In the genomic region with DNA sequence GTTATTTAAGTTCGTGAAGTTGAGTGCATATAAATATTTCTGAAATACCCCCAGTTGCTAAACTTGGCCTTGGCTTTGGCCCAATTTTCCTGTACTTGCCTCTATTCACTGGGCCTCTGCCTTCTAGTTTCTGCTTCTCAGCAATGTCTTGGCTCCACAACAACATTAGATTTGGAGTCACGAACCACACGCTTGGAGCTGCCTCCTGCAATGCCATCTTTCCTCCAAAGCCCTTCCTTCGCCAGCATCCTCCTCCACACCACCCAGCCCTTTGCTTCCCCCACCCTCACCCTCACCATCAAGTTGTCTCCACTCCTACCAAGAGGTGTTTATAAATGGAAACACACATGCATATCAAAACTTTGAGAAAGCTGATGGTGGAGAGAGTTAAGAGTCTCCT, we compare ENCODE assay signal across 14 mouse cellular contexts.
"Had no signal": no experiment of that assay in that cellular context is flagged by ENCODE, and none has a peak within 500 bp of the region (broad histone marks: within the 10 kb centered on the region; RNA-seq: fewer than 3 reads in every experiment).

No protein-coding gene starts in this region.

- H3K9ac ChIP-seq: limb, embryonic 12.5 days; liver, embryonic 13.5 days; liver, postnatal 0 days; midbrain, embryonic 13.5 days; neural tube, embryonic 15.5 days had no signal

- H3K4me2 ChIP-seq: limb, embryonic 12.5 days; liver, embryonic 13.5 days; midbrain, embryonic 13.5 days; neural tube, embryonic 15.5 days had no signal

- H3K4me1 ChIP-seq: limb, embryonic 12.5 days; liver, embryonic 13.5 days; midbrain, embryonic 13.5 days; neural tube, embryonic 15.5 days had no signal

- H3K27ac ChIP-seq: limb, embryonic 12.5 days; liver, embryonic 13.5 days; midbrain, embryonic 13.5 days; neural tube, embryonic 15.5 days had no signal

- H3K9me3 ChIP-seq: limb, embryonic 12.5 days; liver, embryonic 13.5 days; neural tube, embryonic 15.5 days had no signal

- DNase-seq: kidney, adult 8-10 months; kidney, postnatal 25 days; layer of hippocampus, adult 9-11 months; liver; liver, embryonic 13.5 days; liver, postnatal 0 days; lung, postnatal 36 days; thymus, postnatal 14 days had no signal

- ATAC-seq: inflammation-experienced regulatory T-cells, adult 6 months; intestine, postnatal 0 days; liver, postnatal 0 days; midbrain, embryonic 13.5 days had no signal

- H3K36me3 ChIP-seq: limb, embryonic 12.5 days; liver, embryonic 13.5 days; midbrain, embryonic 13.5 days had no signal

- H3K4me3 ChIP-seq: limb, embryonic 12.5 days; liver, embryonic 13.5 days; midbrain, embryonic 13.5 days; myocyte; neural tube, embryonic 15.5 days had no signal

- H3K27me3 ChIP-seq: limb, embryonic 12.5 days; liver, embryonic 13.5 days; midbrain, embryonic 13.5 days; neural tube, embryonic 15.5 days had no signal
